Mouse (Mus musculus): ENCODE measurements around the gene Babam2. TPM values are rescaled to one million over a fixed set of nuclear protein-coding genes. Genes with fewer than 3 reads are reported as not detected.
"Not testable (repeated sequence)": the region's sequence is repeated elsewhere in the genome, so short reads cannot be mapped to it uniquely, and the experiment has no call there.

The Babam2 gene
- polyA plus RNA-seq, 1 experiment from 2014 or later, result 57.4 TPM

DNA sequence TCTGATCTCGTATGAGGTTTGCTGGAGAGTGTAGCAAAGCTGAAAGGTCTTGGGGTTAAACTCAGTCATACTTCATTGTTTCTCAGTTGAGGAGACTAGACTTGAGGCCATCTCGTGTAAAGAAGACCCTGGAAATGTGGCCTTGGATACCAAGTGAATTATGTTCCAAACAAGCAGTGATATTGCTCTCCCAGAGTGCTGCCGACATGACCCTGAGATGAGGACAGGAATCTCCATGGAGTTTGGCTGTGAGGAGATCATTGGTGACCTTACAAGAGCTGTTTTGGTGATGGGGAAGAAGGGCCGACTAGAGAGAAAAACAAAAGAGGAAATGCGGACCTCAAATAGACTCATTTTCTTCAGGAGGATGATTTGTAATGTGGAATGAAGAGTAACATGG, 130.4 kb downstream of the Babam2 start:
- Histone ChIP-seq H3K4me3 (no peak overlapping the region), H3K4me1 (no peaks in the 10 kb centered on the region), H3K27me3 (ENCODE audit: low read depth, poor library complexity, severe bottlenecking) (no peaks in the 10 kb centered on the region), H3K27ac (replicated peaks) (no peak overlapping the region), H3K9me3 (replicated peaks) (no peaks in the 10 kb centered on the region), H3K36me3 (no peaks in the 10 kb centered on the region)
- DNase-seq (ENCODE audit: low spot score), result no peak
- 91% methylated on average over 5 of the region's 5 CpGs for WGBS

DNA sequence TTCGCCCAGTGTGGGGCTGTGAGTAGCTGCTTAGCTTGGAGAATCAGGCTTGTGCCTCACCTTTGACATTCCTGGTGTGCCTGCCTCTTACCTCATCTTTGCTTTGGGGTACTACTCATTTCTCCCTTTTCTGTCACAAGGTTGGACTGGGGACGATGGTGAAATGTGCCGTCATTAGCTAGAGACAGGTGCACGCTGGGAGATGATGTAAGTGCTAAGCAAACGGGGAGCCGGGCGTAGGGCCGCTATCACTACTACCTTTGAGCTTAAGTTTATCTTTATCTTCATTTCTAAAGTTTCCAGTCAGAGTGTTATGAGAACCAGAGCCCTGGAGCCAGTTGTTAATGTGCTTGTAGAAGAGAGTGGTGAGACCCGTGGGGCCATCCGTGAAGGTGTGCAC, 131.3 kb downstream of the Babam2 start:
- DNase-seq (ENCODE audit: low spot score), result no peak
- no peaks in the 10 kb centered on the region for H3K27me3 ChIP-seq (ENCODE audit: low read depth, poor library complexity, severe bottlenecking)
- no peaks in the 10 kb centered on the region for H3K9me3 ChIP-seq (replicated peaks)
- H3K36me3 ChIP-seq, result no peaks in the 10 kb centered on the region
- H3K4me1 ChIP-seq, result no peaks in the 10 kb centered on the region
- 96% methylated on average over 10 of the region's 10 CpGs for WGBS
- H3K27ac ChIP-seq (replicated peaks), result no peak overlapping the region
- no peak overlapping the region for H3K4me3 ChIP-seq

DNA sequence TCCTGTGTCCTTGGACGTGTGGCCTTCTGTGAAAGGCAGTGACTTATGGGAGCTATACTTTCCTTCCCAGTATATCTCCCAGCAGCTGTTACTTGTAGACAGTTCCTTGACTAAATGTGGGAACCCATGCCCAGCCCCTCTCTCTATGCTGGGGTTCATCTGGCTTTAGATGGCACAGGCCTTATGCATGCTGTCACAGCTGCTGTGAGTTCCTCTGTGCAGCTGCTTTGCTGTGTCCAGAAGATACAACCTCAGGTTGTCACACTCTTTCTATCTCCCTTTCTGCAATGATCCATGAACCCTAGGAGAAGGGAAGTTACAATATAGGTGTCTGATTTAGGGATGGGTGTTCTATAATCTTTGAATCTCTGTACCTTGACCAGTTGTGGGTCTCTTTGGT, 132.1 kb downstream of the Babam2 start:
- DNase-seq (ENCODE audit: low spot score), result no peak
- Histone ChIP-seq H3K36me3 (no peaks in the 10 kb centered on the region), H3K4me1 (no peaks in the 10 kb centered on the region), H3K27ac (replicated peaks) (no peak overlapping the region), H3K9me3 (replicated peaks) (peaks cover 4% of the 10 kb centered on the region; the same call in 1 of the 2 replicates), H3K4me3 (no peak overlapping the region), H3K27me3 (ENCODE audit: low read depth, poor library complexity, severe bottlenecking) (no peaks in the 10 kb centered on the region)
- 75% methylated on average over 1 of the region's 1 CpGs for WGBS

DNA sequence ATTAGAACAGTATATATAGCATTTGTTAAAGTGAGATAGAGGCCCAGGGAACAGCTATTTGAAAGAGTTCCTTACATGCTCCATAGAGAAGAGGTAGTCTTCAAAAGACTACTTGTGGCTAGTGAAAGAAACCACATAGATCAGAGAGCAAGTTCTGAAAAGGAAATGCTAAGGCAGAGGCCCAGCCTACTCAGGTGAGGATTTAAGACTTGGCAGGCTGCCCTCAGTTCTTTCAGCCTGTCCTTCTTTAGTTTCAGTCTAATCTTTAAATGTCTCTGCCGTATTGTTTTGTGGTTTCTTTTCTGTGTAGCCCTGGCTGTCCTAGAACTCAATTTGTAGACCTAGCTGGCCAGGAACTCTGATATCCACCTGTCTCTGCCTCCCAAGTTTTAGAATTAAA, 134.1 kb downstream of the Babam2 start:
- Histone ChIP-seq H3K4me1 (no peaks in the 10 kb centered on the region), H3K4me3 (no peak overlapping the region), H3K9me3 (replicated peaks) (peaks cover 19% of the 10 kb centered on the region; the same call in 1 of the 2 replicates), H3K27me3 (ENCODE audit: low read depth, poor library complexity, severe bottlenecking) (no peaks in the 10 kb centered on the region), H3K27ac (replicated peaks) (no peak overlapping the region), H3K36me3 (no peaks in the 10 kb centered on the region)
- no peak for DNase-seq (ENCODE audit: low spot score)
- 76% methylated on average over 1 of the region's 1 CpGs for WGBS

DNA sequence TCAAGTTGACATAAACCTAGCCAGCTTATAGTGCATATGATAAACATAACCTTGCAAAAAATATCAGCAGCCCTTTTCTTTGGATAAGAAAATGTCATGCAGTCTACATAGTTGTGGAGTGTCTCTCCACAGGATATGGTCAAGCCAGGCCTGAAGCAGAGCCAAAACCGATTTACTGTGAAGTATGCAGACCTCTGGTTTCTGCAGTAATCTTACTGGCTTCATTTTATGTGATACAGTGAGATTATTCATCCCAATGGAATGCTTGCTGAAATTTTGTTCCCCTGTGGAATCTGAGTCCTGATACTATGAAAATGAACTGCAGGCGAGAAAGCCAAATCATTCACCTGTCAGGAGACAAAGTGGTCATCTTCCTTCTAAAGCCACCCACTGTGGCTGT, 138.2 kb downstream of the Babam2 start:
- H3K9me3 ChIP-seq (replicated peaks), result peaks cover 19% of the 10 kb centered on the region; the same call in 1 of the 2 replicates
- no peak overlapping the region for H3K4me3 ChIP-seq
- H3K27me3 ChIP-seq (ENCODE audit: low read depth, poor library complexity, severe bottlenecking), result no peaks in the 10 kb centered on the region
- DNase-seq (ENCODE audit: low spot score), result no peak
- WGBS, result 91% methylated on average over 2 of the region's 2 CpGs
- H3K36me3 ChIP-seq, result no peaks in the 10 kb centered on the region
- no peak overlapping the region for H3K27ac ChIP-seq (replicated peaks)
- H3K4me1 ChIP-seq, result no peaks in the 10 kb centered on the region

DNA sequence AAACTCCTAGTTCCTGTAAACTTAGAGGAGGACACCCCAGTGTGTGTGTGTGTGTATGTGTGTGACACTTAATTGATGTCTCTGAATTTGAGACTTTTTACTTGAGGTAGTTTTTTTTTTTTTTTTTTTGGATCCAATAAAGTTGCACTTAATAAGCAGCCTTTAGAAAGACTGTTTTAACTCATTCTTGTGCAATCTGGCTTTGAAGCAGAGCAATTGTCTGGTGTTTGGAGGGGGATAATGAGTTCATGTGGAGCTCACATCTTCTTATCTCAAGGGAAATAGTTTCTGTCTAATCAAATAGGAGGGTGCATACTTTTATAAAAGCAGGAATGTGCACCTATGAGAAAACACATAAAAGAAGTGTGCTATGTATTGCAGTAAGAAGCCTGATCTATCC, 142.5 kb downstream of the Babam2 start:
- Histone ChIP-seq H3K9me3 (replicated peaks) (peaks cover 11% of the 10 kb centered on the region; the same call in 1 of the 2 replicates), H3K27ac (replicated peaks) (no peak overlapping the region), H3K36me3 (no peaks in the 10 kb centered on the region), H3K27me3 (ENCODE audit: low read depth, poor library complexity, severe bottlenecking) (no peaks in the 10 kb centered on the region), H3K4me1 (no peaks in the 10 kb centered on the region), H3K4me3 (no peak overlapping the region)
- no peak for DNase-seq (ENCODE audit: low spot score)

DNA sequence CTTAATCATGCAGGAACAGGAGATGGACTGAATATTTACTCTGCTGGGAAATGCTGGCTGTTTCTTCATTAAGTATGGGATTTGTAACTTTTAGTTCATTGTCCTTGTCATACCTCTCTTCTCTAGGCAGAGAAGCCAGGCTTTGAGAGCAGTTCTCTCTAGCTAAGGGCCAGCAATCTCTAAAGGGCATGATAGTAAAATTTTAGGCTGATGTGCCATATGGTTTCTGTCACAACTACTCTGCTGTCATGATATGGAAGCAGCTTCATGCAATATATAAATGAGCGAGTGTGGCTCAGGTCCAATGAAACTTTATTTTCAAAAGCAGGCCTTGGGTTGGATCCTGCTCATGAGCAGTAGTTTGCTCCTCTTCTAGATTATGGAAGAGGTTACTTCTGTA, 142.9 kb downstream of the Babam2 start:
- Histone ChIP-seq H3K36me3 (no peaks in the 10 kb centered on the region), H3K27ac (replicated peaks) (no peak overlapping the region), H3K4me1 (no peaks in the 10 kb centered on the region), H3K27me3 (ENCODE audit: low read depth, poor library complexity, severe bottlenecking) (no peaks in the 10 kb centered on the region), H3K4me3 (no peak overlapping the region), H3K9me3 (replicated peaks) (peaks cover 7% of the 10 kb centered on the region; the same call in 1 of the 2 replicates)
- WGBS, result 88% methylated on average over 1 of the region's 1 CpGs
- DNase-seq (ENCODE audit: low spot score), result no peak

DNA sequence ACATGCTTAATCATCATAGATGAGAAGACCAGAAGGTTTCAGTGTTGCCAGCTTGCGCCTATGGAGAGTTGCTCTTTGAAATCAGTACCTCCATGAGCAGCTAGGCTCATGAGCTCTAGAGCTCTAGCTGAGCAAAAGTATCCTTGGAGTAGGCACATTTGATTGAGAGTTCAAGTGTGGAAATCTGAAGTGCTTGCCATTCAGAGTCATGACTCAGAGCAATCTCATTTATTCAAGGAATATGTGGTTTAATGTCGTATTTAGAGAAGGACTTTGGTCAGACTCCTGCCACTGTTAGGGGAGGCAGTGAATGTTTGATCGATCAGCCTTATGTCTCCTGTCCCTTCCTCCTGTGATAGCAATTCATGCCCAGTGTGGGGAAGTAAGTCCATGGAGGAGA, 147.4 kb downstream of the Babam2 start:
- 88% methylated on average over 3 of the region's 3 CpGs for WGBS
- no peaks in the 10 kb centered on the region for H3K27me3 ChIP-seq (ENCODE audit: low read depth, poor library complexity, severe bottlenecking)
- no peak overlapping the region for H3K4me3 ChIP-seq
- no peak overlapping the region for H3K27ac ChIP-seq (replicated peaks)
- H3K36me3 ChIP-seq, result no peaks in the 10 kb centered on the region
- no peak for DNase-seq (ENCODE audit: low spot score)
- H3K9me3 ChIP-seq (replicated peaks), result no peaks in the 10 kb centered on the region
- no peaks in the 10 kb centered on the region for H3K4me1 ChIP-seq

DNA sequence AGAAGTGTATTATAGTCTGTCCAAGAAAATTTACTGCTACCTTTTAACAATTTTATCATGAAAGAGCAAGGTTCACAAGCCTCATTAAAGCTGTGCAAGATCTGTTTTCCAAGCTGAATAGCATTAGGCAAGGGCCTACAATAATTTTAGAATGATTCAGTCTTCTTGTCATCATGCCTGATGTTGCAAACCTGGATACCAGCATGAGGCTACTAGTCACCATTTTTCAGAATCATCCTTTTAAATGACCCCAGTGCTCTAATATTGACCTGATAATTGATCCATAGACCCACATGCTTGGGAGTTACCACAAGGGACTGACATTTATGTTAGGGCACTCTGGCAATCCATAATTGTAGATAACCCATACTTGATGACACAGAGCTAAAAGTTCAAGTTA, 149.5 kb downstream of the Babam2 start:
- DNase-seq (ENCODE audit: low spot score), result no peak
- H3K36me3 ChIP-seq, result no peaks in the 10 kb centered on the region
- no peak overlapping the region for H3K27ac ChIP-seq (replicated peaks)
- no peak overlapping the region for H3K4me3 ChIP-seq
- no peaks in the 10 kb centered on the region for H3K9me3 ChIP-seq (replicated peaks)
- H3K4me1 ChIP-seq, result no peaks in the 10 kb centered on the region
- H3K27me3 ChIP-seq (ENCODE audit: low read depth, poor library complexity, severe bottlenecking), result no peaks in the 10 kb centered on the region

DNA sequence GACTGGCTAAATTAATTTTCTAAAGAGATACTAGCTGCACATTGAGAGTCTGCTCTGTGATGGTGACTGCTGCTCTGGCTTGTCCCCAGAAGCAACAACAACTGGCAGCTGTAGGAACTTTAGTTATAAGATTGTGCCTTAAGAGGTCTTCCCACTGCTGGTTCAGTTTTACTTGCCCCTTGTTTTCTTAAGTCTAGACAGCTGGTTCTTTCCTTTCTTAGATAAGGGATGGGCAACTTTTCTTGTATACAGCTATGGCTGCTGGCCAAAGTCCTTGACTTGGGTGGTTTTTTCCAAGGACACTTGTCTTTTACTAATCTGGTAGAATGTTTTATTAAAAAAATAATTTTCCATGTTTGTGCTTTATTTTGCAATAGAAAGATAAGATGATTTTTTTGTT, 151.5 kb downstream of the Babam2 start:
- H3K4me3 ChIP-seq, result no peak overlapping the region
- no peaks in the 10 kb centered on the region for H3K27me3 ChIP-seq (ENCODE audit: low read depth, poor library complexity, severe bottlenecking)
- H3K9me3 ChIP-seq (replicated peaks), result no peaks in the 10 kb centered on the region
- no peaks in the 10 kb centered on the region for H3K4me1 ChIP-seq
- DNase-seq (ENCODE audit: low spot score), result no peak
- no peak overlapping the region for H3K27ac ChIP-seq (replicated peaks)
- no peaks in the 10 kb centered on the region for H3K36me3 ChIP-seq

DNA sequence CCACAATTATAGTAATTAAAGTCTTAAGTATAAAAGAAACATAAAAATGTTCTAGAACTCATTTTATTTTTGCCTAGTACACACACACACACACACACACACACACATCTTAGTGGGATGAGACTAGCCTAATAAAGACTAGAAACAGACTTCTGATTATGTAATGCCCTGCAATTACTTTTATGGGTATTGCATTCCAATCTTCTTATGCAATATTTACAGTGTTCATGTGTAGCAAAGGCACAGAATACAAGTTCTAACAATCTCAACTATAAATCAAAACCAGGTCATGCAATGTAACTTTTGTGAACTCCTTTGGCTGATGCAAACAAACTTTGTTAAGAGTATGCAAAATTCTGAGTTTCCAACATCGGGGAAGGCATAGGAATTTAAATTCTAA, 155.3 kb downstream of the Babam2 start:
- H3K4me1 ChIP-seq, result no peaks in the 10 kb centered on the region
- H3K27me3 ChIP-seq (ENCODE audit: low read depth, poor library complexity, severe bottlenecking), result no peaks in the 10 kb centered on the region
- H3K4me3 ChIP-seq, result no peak overlapping the region
- no peaks in the 10 kb centered on the region for H3K36me3 ChIP-seq
- DNase-seq (ENCODE audit: low spot score), result no peak
- no peak overlapping the region for H3K27ac ChIP-seq (replicated peaks)
- H3K9me3 ChIP-seq (replicated peaks), result no peaks in the 10 kb centered on the region
- 92% methylated on average over 1 of the region's 1 CpGs for WGBS

DNA sequence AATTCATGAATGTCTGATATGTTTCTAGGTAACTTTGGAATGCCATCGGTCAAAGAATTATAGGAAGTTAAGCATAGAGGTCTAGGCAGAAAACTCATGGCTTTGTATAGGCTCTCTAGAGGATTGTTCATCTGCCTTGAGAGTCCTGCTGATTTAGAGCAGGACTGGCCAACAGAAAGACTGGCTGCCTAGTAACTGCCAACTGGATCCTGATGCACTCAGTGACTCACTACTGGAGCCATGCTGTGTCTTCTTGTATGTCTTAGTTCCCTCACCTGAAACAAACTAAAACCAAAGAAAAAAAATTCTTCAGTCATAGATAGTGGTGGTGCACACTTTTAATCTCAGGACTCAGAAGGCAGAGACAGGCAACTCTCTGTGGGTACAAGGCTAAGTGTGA, 156.3 kb downstream of the Babam2 start:
- Histone ChIP-seq H3K27ac (replicated peaks) (no peak overlapping the region), H3K4me1 (no peaks in the 10 kb centered on the region), H3K36me3 (no peaks in the 10 kb centered on the region), H3K9me3 (replicated peaks) (no peaks in the 10 kb centered on the region), H3K27me3 (ENCODE audit: low read depth, poor library complexity, severe bottlenecking) (no peaks in the 10 kb centered on the region), H3K4me3 (no peak overlapping the region)
- WGBS, result 90% methylated on average over 1 of the region's 1 CpGs
- DNase-seq (ENCODE audit: low spot score), result no peak

DNA sequence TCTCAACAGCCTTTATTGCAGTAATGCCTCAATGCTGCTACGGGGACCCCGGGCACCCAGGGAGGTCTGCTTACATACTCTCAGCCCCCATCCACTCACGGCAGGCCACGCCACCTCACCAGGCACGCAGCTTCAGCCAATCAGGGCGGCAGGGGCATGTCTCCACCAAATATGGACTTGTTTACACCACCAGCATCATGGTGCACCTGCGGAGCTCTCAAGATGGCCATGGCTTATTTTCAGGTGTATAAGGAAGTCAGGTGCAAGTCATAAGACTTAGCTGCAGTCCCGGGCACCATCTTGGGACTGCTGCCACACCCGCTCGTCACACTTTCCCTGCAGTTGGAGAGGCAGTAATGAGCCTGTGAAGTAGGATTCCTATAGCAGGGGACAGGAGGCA, 161.4 kb downstream of the Babam2 start:
- 83% methylated on average over 10 of the region's 10 CpGs for WGBS
- not testable (repeated sequence) for H3K4me3 ChIP-seq; H3K36me3 ChIP-seq; H3K27me3 ChIP-seq (ENCODE audit: low read depth, poor library complexity, severe bottlenecking); DNase-seq (ENCODE audit: low spot score); H3K9me3 ChIP-seq (replicated peaks); H3K4me1 ChIP-seq; H3K27ac ChIP-seq (replicated peaks)

DNA sequence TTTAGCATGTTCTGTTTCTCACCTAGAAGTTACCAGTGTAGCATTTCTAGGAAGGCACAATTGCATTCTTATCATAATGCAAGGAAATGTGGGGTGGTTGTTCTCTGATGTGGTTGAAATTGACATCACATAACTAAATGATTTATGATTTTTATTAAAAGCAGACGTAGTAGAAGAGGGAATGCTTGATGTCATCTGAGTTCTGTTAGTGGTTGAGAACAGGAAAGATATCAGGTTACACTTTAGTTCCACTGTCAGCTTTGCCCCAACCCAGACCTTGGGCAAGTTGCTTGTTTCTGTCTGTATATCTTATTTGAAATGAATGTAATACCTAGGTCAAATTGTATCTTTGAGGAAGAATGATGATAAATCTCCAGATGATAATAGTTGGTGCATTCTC, 162.9 kb downstream of the Babam2 start:
- Histone ChIP-seq H3K4me3 (no peak overlapping the region), H3K27me3 (ENCODE audit: low read depth, poor library complexity, severe bottlenecking) (no peaks in the 10 kb centered on the region), H3K27ac (replicated peaks) (no peak overlapping the region), H3K9me3 (replicated peaks) (no peaks in the 10 kb centered on the region), H3K4me1 (no peaks in the 10 kb centered on the region), H3K36me3 (no peaks in the 10 kb centered on the region)
- no peak for DNase-seq (ENCODE audit: low spot score)
- WGBS, result 66% methylated on average over 1 of the region's 1 CpGs

Data from midbrain, embryonic 10.5 days (tissue).